Mouse (Mus musculus) embryonic facial prominence, embryonic 14.5 days (tissue): ENCODE measurements around the gene Ccdc153. TPM values are rescaled to one million over a fixed set of nuclear protein-coding genes. Genes with fewer than 3 reads are reported as not detected.

Source experiments
- ATAC-seq: fragments of 200-750 bp; cut with Nextera tagmentation; 2 replicates; pipeline ENCODE4 v1.8.0; 2017; ENCODE audit warnings: low read depth, moderate number of reproducible peaks, moderate TSS enrichment
- DNase-seq: peaks from one replicate; pipeline ENCODE4 v3.0.0-alpha.2; 2015; ENCODE audit warnings: low spot score
- H3K27ac ChIP-seq: fragments of 300-500 bp; sonication (generic); replicated peaks from 2 replicates; pipeline ENCODE4 v1.5.1; 2014; ENCODE audit warnings: low read depth, mild to moderate bottlenecking, low read length, moderate library complexity
- H3K27me3 ChIP-seq: fragments of 300-500 bp; sonication (generic); replicated peaks from 2 replicates; pipeline ENCODE4 v1.6.1; 2014; ENCODE audit warnings: low read length; ENCODE audit not compliant: control insufficient read depth, insufficient read depth
- H3K36me3 ChIP-seq: fragments of 300-500 bp; sonication (generic); 2 replicates; pipeline ENCODE4 v1.6.1; 2014; ENCODE audit warnings: low read length, mixed read lengths; ENCODE audit not compliant: control insufficient read depth, insufficient read depth
- H3K4me1 ChIP-seq: fragments of 300-500 bp; sonication (generic); 2 replicates; pipeline ENCODE4 v1.6.1; 2014; ENCODE audit warnings: antibody characterized with exemption, low read length; ENCODE audit not compliant: control insufficient read depth, insufficient read depth
- H3K4me2 ChIP-seq: fragments of 300-500 bp; sonication (generic); 2 replicates; pipeline ENCODE4 v1.6.1; 2014; ENCODE audit warnings: low read depth, mild to moderate bottlenecking, low read length, moderate library complexity, mixed read lengths
- H3K4me3 ChIP-seq: fragments of 300-500 bp; sonication (generic); 2 replicates; pipeline ENCODE4 v1.5.1; 2014; ENCODE audit warnings: low read depth, mild to moderate bottlenecking, low read length
- H3K9ac ChIP-seq: fragments of 300-500 bp; sonication (generic); 2 replicates; pipeline ENCODE4 v1.6.1; 2014; ENCODE audit warnings: low read depth, mild to moderate bottlenecking, low read length, moderate library complexity, mixed read lengths
- H3K9me3 ChIP-seq: fragments of 300-500 bp; sonication (generic); 2 replicates; pipeline ENCODE4 v1.6.1; 2016; ENCODE audit warnings: low read length; ENCODE audit not compliant: control insufficient read depth
- WGBS: fragments of 180-500 bp; shearing (Covaris S2); extraction: QIAGEN DNeasy Blood & Tissue Kit; methylation state at CpG from one replicate; pipeline ENCODE4 v1.1.7; 2014; 5-methylcytosine and 5-hydroxymethylcytosine counted together
- polyA plus RNA-seq: library from polyadenylated mRNA; unstranded; fragments of >200 nt; fragmentation: Nextera tagmentation; extraction: Ambion mirVana; gene quantifications from 2 replicates; pipeline ENCODE4 v1.2.1, GENCODE M21; 2014

Ccdc153 gene
- polyA plus RNA-seq, 1 experiment from 2014 or later = 10.0 TPM

DNA sequence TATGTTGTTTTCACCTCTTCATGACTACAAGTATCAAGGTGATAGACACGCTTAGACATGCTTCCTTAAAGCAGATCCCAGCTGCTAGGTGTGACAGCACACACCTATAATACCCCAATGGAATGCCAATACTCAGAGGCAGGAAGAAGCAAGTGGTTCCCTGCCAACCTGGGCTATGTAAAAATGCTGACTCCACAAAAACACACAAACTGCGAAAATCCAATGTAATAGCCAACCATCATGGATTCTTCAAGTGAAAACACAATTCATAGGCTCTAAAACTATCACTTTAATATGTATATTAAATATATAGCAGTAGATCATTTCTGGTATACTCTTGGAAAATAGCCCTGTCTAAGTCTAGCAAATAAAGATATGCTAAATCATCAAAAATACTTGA lies 32.6 kb upstream of the Ccdc153 start:
- 90% methylated on average over 2 of the region's 2 CpGs for WGBS
- no peak overlapping the region for H3K4me2 ChIP-seq
- no peak overlapping the region for H3K4me3 ChIP-seq
- peak; percentile 22 for DNase-seq
- no peaks in the 10 kb centered on the region for H3K4me1 ChIP-seq
- H3K9me3 ChIP-seq = 0 out of 2 replicates have a peak, but pooled peaks cover 5% of the 10 kb centered on the region
- peaks cover 4% of the 10 kb centered on the region; the same call in 1 of the 2 replicates for H3K36me3 ChIP-seq
- no peaks in the 10 kb centered on the region for H3K27me3 ChIP-seq
- no peak overlapping the region for H3K27ac ChIP-seq
- no peak for ATAC-seq
- H3K9ac ChIP-seq = no peak overlapping the region

- H3K9me3 ChIP-seq = 0 out of 2 replicates have a peak, but pooled peaks cover 5% of the 10 kb centered on the region
- no peak overlapping the region for H3K4me3 ChIP-seq
- ATAC-seq (no peak), DNase-seq (no peak)
- WGBS = 96% methylated on average over 4 of the region's 4 CpGs
- no peaks in the 10 kb centered on the region for H3K4me1 ChIP-seq
- no peak overlapping the region for H3K27ac ChIP-seq
- no peak overlapping the region for H3K4me2 ChIP-seq
- peaks cover 4% of the 10 kb centered on the region; the same call in 1 of the 2 replicates for H3K36me3 ChIP-seq
- no peaks in the 10 kb centered on the region for H3K27me3 ChIP-seq
- H3K9ac ChIP-seq = no peak overlapping the region
Observed at GRCm38 (mm10) chr9:44209416-44209815, 31.1 kb upstream of the Ccdc153 start.

DNA sequence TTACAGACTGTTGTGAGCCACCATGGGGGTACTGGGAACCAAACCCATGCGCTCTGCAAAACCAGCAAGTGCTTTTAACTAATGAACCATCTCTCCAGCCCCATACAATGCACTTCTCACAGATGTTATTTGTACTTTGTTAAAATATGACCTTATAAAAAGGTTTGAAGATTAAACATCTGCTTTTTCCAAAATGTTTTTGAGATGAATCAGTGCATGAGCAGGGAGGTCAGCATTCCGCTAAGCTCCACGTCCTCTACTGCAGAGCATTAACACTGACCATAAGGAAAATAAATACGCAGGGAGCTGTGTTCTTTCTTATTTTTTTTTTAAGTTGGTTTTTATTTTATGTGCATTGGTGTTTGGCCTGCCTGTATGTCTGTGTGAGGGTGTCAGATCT lies 28.1 kb upstream of the Ccdc153 start:
- H3K4me3 ChIP-seq = no peak overlapping the region
- H3K4me2 ChIP-seq = no peak overlapping the region
- 0 out of 2 replicates have a peak, but pooled peaks cover 5% of the 10 kb centered on the region for H3K9me3 ChIP-seq
- H3K9ac ChIP-seq = no peak overlapping the region
- peaks cover 4% of the 10 kb centered on the region; the same call in 1 of the 2 replicates for H3K36me3 ChIP-seq
- ATAC-seq = no peak
- H3K27me3 ChIP-seq = no peaks in the 10 kb centered on the region
- no peak for DNase-seq
- 90% methylated on average over 4 of the region's 4 CpGs for WGBS
- H3K4me1 ChIP-seq = no peaks in the 10 kb centered on the region
- H3K27ac ChIP-seq = no peak overlapping the region

GRCm38 (mm10) chr9:44213538-44213937 lies 26.9 kb upstream of the Ccdc153 start:
- 97% methylated on average over 14 of the region's 14 CpGs for WGBS
- H3K36me3 ChIP-seq = peaks cover 4% of the 10 kb centered on the region; the same call in 1 of the 2 replicates
- H3K27ac ChIP-seq = no peak overlapping the region
- H3K4me1 ChIP-seq = no peaks in the 10 kb centered on the region
- ATAC-seq (no peak), DNase-seq (no peak)
- no peak overlapping the region for H3K4me2 ChIP-seq
- H3K9ac ChIP-seq = no peak overlapping the region
- no peak overlapping the region for H3K4me3 ChIP-seq
- 0 out of 2 replicates have a peak, but pooled peaks cover 5% of the 10 kb centered on the region for H3K9me3 ChIP-seq
- H3K27me3 ChIP-seq = no peaks in the 10 kb centered on the region

DNA sequence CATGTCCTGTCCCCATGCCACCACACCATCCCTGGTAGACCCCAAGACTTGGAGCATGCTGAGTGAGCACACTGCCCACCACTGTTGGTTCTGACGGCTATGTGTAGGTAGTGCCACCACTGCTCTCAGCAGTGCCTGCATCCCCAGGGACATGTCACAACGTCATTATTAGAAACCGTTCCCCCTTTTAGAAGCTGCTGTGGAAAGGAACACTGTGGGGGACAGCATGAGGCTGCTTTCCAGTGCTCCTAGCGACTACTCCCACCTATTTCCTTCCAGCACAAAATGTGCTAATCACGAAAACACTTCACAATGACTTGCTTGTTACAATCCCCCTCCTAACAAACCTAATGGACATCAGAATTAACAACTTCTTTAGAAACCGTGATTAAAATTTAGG lies 14.5 kb upstream of the Ccdc153 start:
- no peak overlapping the region for H3K27ac ChIP-seq
- H3K9me3 ChIP-seq = no peaks in the 10 kb centered on the region
- no peak overlapping the region for H3K4me3 ChIP-seq
- H3K9ac ChIP-seq = no peak overlapping the region
- H3K4me1 ChIP-seq = no peaks in the 10 kb centered on the region
- ATAC-seq = no peak
- 72% methylated on average over 6 of the region's 6 CpGs for WGBS
- no peak overlapping the region for H3K4me2 ChIP-seq
- DNase-seq = no peak
- H3K27me3 ChIP-seq = no peaks in the 10 kb centered on the region
- 0 out of 2 replicates have a peak, but pooled peaks cover 6% of the 10 kb centered on the region for H3K36me3 ChIP-seq

DNA sequence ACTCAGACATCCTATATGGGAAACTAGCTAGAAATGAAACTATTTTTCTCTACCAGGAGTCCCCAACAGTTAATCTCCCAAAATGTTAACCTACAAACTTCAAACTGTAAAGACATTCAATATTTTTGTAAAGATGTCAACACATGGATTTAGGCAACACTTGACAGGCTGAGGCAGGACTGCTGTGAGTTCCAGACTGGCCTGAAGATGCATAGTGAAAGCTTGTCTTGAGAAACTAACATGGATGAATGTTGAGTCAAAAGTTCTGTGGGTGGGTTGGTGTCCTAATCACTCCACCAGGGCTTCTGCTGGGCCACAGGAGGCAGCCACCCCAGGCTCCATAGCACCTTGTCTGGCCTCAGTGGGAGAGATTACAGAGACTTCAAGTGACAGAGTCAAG lies 8.9 kb upstream of the Ccdc153 start:
- H3K9me3 ChIP-seq = no peaks in the 10 kb centered on the region
- no peaks in the 10 kb centered on the region for H3K27me3 ChIP-seq
- DNase-seq (no peak), ATAC-seq (no peak)
- H3K4me1 ChIP-seq = peaks cover 14% of the 10 kb centered on the region
- no peak overlapping the region for H3K27ac ChIP-seq
- H3K36me3 ChIP-seq = 0 out of 2 replicates have a peak, but pooled peaks cover 6% of the 10 kb centered on the region
- H3K4me2 ChIP-seq = peak overlapping the region; percentile 70
- no peak overlapping the region for H3K9ac ChIP-seq
- H3K4me3 ChIP-seq = no peak overlapping the region; the same call in 1 of the 2 replicates

DNA sequence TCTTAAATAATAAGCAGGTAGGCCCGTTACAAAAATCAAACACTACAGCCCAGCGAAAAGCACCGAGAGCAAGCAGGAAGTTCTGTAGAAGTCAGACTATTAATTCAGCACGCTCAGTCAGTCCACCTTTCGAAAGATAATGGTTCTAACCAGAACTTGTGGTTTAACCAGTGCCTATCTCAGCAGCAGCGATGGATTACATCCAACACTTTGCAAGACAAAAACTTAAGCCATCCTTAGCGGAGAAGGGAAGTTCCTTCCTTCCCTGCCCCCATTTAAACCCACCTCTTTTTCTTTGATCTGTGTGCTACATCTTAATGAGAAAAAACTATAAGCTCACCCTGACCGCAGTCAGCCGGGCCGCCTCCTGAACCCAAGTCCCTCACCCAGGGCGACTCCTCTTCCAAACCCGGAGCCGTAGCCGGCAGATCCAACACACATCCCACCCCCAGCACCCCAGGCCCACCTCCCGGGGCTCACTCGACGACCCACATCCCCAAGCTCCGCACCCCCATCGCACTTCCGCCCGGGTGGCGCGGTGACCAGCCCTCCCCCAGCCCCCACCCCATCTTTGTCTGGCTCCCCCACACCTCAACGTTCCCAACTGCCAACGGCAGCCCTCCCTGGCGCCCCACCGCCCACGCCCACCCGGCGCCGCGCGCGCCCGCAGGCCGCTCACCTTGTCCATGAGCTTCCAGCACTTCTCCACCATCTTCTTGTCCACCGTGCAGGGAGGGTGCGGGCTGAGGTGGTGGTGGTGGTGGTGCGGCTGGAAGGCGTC lies 7.3 kb upstream of the Ccdc153 start:
- H3K9ac ChIP-seq = peak overlapping the region; percentile 80
- peak overlapping the region; percentile 70 for H3K4me2 ChIP-seq
- no peaks in the 10 kb centered on the region for H3K27me3 ChIP-seq
- peak; percentile 77 for ATAC-seq
- DNase-seq = peak; percentile 47
- H3K9me3 ChIP-seq = no peaks in the 10 kb centered on the region
- WGBS = 1% methylated on average over 28 of the region's 40 CpGs
- H3K4me3 ChIP-seq = peak overlapping the region; percentile 86
- peak overlapping the region; percentile 86 for H3K27ac ChIP-seq
- no peaks in the 10 kb centered on the region for H3K36me3 ChIP-seq
- H3K4me1 ChIP-seq = peaks cover 14% of the 10 kb centered on the region

DNA sequence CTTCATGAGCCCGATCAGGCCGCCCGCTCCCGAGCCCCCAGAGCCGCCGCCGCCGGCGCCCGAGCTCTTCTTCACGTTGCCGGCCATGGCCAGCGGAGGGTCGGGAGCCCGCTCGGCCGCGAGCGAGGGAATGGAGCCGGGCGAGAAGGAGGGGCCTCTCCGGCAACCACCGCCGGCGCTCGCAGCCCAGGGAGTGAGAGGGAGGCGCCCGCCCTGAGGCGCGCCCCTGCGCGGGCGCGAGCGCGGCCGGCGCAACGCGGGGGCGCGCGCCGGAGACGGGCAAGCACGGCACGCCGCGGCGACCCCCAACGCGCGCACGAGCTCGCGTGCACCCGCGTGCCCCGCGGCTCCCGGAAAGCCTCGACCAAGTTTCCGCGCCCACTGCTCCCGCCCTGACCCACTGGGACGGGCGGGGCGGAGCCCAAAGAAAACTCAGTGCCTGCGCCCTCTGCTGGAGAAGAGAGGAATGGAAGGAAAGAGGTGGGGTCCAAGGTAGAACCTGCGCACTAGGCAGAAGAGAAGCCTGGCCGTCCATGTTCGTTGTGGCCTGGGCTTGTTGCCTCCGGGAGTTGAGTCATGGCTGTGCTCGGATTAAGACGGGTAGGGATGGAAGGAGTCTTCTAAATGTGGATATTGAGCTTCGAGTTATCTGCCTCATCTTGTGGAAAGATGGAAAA lies 6.5 kb upstream of the Ccdc153 start, which contains the start of gene Cbl:
Gene Cbl, minus strand, starts transcription at position 248 of the 677 bp plus-strand sequence.
- Histone ChIP-seq H3K9ac (peak within 1 kb of the TSS; percentile 80), H3K9me3 (no peaks in the 10 kb centered on the region), H3K4me1 (peaks cover 14% of the 10 kb centered on the region), H3K27ac (peak within 1 kb of the TSS; percentile 86), H3K36me3 (no peaks in the 10 kb centered on the region), H3K4me2 (peak within 1 kb of the TSS; percentile 70), H3K27me3 (no peaks in the 10 kb centered on the region), H3K4me3 (peak within 1 kb of the TSS; percentile 86)
- ATAC-seq (peak; percentile 93), DNase-seq (peak; percentile 98)
- 0% methylated on average over 31 of the region's 76 CpGs for WGBS
